Comparison of ENCODE assay signal across 22 mouse cellular contexts in genomic region chr6:87808521-87808920, GRCm38 (mm10). TPM values are rescaled to one million over a fixed set of nuclear protein-coding genes. Genes with fewer than 3 reads are reported as not detected.
A peak's percentile ranks its signal among the peaks of the same experiment; 100 is the strongest.
DNase-seq lines count a peak whose midpoint lies in the region; ATAC-seq and TF ChIP-seq lines count a peak whose summit lies in the region.
"Had no signal": no experiment of that assay in that cellular context is flagged by ENCODE, and none has a peak within 500 bp of the region (broad histone marks: within the 10 kb centered on the region; RNA-seq: fewer than 3 reads in every experiment).

No protein-coding gene starts in this region.

- no peak overlapping the region for H3K4me2 ChIP-seq in kidney, embryonic 16.5 days (replicated peaks; ENCODE audit: low read depth, low read length)
- peak overlapping the region; percentile 53 for H3K4me2 ChIP-seq in CH12.LX (ENCODE audit: insufficient read depth, low read depth, poor library complexity, severe bottlenecking)
- H3K4me2 ChIP-seq in liver, embryonic 14.5 days (ENCODE audit: low read depth), result peak overlapping the region; percentile 86
- H3K4me2 ChIP-seq: embryonic facial prominence, embryonic 15.5 days; heart, embryonic 15.5 days; limb, embryonic 15.5 days had no signal

- H3K27ac ChIP-seq in kidney, embryonic 16.5 days (ENCODE audit: low read length), result no peak overlapping the region
- peak overlapping the region; percentile 48 for H3K27ac ChIP-seq in CH12.LX (ENCODE audit: insufficient read depth, low read depth)
- peak overlapping the region; percentile 89 for H3K27ac ChIP-seq in liver, embryonic 14.5 days
- H3K27ac ChIP-seq: embryonic facial prominence, embryonic 15.5 days; heart, adult 2 months; heart, embryonic 15.5 days; hindbrain, embryonic 10.5 days; hindbrain, postnatal 0 days; limb, embryonic 15.5 days had no signal

- DNase-seq in kidney, postnatal 14 days, result no peak
- DNase-seq in CH12.LX (ENCODE audit: extremely low read depth), result no peak
- DNase-seq in liver, embryonic 14.5 days (ENCODE audit: low read depth in 3 of 3, low spot score in 3 of 3), result no peak
- DNase-seq in left cerebral cortex, postnatal 10 days (ENCODE audit: extremely low spot score in 1 of 2, low spot score in 2 of 2), result no peak
- no peak for DNase-seq in adrenal gland, adult 8-10 months
- DNase-seq: adrenal gland, postnatal 25 days; cerebellum, adult 11-12 months; cerebellum, postnatal 14 days; heart, adult 2 months; lung, postnatal 14 days had no signal

- peaks cover 74% of the 10 kb centered on the region for H3K4me1 ChIP-seq in erythroblast, embryonic 14.5 days (ENCODE audit: control insufficient read depth)
- H3K4me1 ChIP-seq in kidney, embryonic 16.5 days (ENCODE audit: insufficient read depth, low read length), result peaks cover 31% of the 10 kb centered on the region
- peaks cover 17 to 66% of the 10 kb centered on the region in 2 experiments for H3K4me1 ChIP-seq in CH12.LX (ENCODE audit: control insufficient read depth in 1 of 2, insufficient read depth in 2 of 2)
- peaks cover 32 to 38% of the 10 kb centered on the region in 2 experiments for H3K4me1 ChIP-seq in liver, embryonic 14.5 days (replicated peaks; ENCODE audit: control insufficient read depth in 2 of 2, insufficient read depth in 2 of 2, low read length in 1 of 2)

- H3K27me3 ChIP-seq in erythroblast, embryonic 14.5 days (ENCODE audit: control insufficient read depth), result no peaks in the 10 kb centered on the region
- H3K27me3 ChIP-seq in kidney, embryonic 16.5 days (ENCODE audit: insufficient read depth, low read length), result no peaks in the 10 kb centered on the region
- H3K27me3 ChIP-seq in CH12.LX (replicated peaks), result no peaks in the 10 kb centered on the region
- H3K27me3 ChIP-seq in liver, embryonic 14.5 days (ENCODE audit: control insufficient read depth, insufficient read depth, low read length), result no peaks in the 10 kb centered on the region
- H3K27me3 ChIP-seq: embryonic facial prominence, embryonic 15.5 days; heart, embryonic 15.5 days; limb, embryonic 15.5 days had no signal

- H3K9ac ChIP-seq in kidney, embryonic 16.5 days (replicated peaks; ENCODE audit: low read length), result 0 out of 2 replicates have a peak overlapping the region, but pooled peaks have one; percentile 22
- H3K9ac ChIP-seq in CH12.LX (ENCODE audit: insufficient read depth, low read depth), result peak overlapping the region; percentile 52
- H3K9ac ChIP-seq in liver, embryonic 14.5 days (replicated peaks), result peak overlapping the region; percentile 95
- H3K9ac ChIP-seq: embryonic facial prominence, embryonic 15.5 days; heart, embryonic 15.5 days; limb, embryonic 15.5 days had no signal

- TF ChIP-seq EP300 in CH12.LX (IDR thresholded peaks at IDR 0.05; ENCODE audit: low read length), result no peak
- no peak for TF ChIP-seq EP300 in liver, embryonic 14.5 days (IDR thresholded peaks at IDR 0.05; ENCODE audit: low read depth)

- TF ChIP-seq CTCF in CH12.LX (conservative IDR thresholded peaks at IDR 0.05 in 1 of 2, IDR thresholded peaks at IDR 0.05 in 1 of 2; ENCODE audit: low read depth in 2 of 2, low read length in 2 of 2), result no peak
- no peak for TF ChIP-seq CTCF in liver, embryonic 14.5 days (IDR thresholded peaks at IDR 0.05; ENCODE audit: low read depth)

- ATAC-seq in erythroblast, adult 5-6 weeks (replicated peaks; ENCODE audit: low FRiP score, poor library complexity, severe bottlenecking), result no peak
- ATAC-seq in kidney, embryonic 16.5 days (ENCODE audit: low FRiP score, low TSS enrichment), result no peak
- no peak for ATAC-seq in liver, embryonic 14.5 days (ENCODE audit: insufficient read depth)
- ATAC-seq: activated CD4-positive, CD25-positive, alpha-beta regulatory T cell, adult 4 months; CD4-positive, CD25-positive, alpha-beta regulatory T cell, adult 4 months; hindbrain, postnatal 0 days had no signal

- H3K9me3 ChIP-seq in erythroblast, embryonic 14.5 days (ENCODE audit: control insufficient read depth, low read length), result no peaks in the 10 kb centered on the region
- H3K9me3 ChIP-seq in kidney, embryonic 16.5 days (ENCODE audit: low read length), result no peaks in the 10 kb centered on the region
- H3K9me3 ChIP-seq in CH12.LX (replicated peaks; ENCODE audit: low read length), result no peaks in the 10 kb centered on the region
- no peaks in the 10 kb centered on the region for H3K9me3 ChIP-seq in liver, embryonic 14.5 days (ENCODE audit: control insufficient read depth, low read length)
- H3K9me3 ChIP-seq: embryonic facial prominence, embryonic 15.5 days; G1E; heart, embryonic 15.5 days; hindbrain, embryonic 10.5 days; limb, embryonic 15.5 days had no signal

- H3K36me3 ChIP-seq in erythroblast, embryonic 14.5 days (ENCODE audit: control insufficient read depth), result peaks cover 71% of the 10 kb centered on the region
- no peaks in the 10 kb centered on the region for H3K36me3 ChIP-seq in kidney, embryonic 16.5 days (ENCODE audit: insufficient read depth, low read length)
- peaks cover 6 to 38% of the 10 kb centered on the region in 2 experiments for H3K36me3 ChIP-seq in CH12.LX (replicated peaks in 1 of 2; ENCODE audit: control insufficient read depth in 1 of 2, insufficient read depth in 1 of 2, low read length in 1 of 2)
- H3K36me3 ChIP-seq in liver, embryonic 14.5 days (replicated peaks; ENCODE audit: control insufficient read depth, insufficient read depth, low read depth), result peaks cover 21% of the 10 kb centered on the region
- H3K36me3 ChIP-seq: heart, embryonic 15.5 days had no signal

- H3K79me2 ChIP-seq in CH12.LX (replicated peaks; ENCODE audit: control insufficient read depth, extremely low read depth, insufficient read depth, poor library complexity, severe bottlenecking), result peaks cover 37% of the 10 kb centered on the region

- no peak for TF ChIP-seq POLR2A in CH12.LX (IDR thresholded peaks at IDR 0.05; ENCODE audit: low read depth, low read length)

- intact Hi-C loops in left cerebral cortex, postnatal 10 days (cut with DNase I), result no loop called here

- dilution Hi-C loops in CH12.LX (cut with MboI; ENCODE audit: extremely low pct_ligation_motif_present, extremely low pct_unique_long_range_greater_than_20kb, low sequenced_read_pairs), result no loop called here

- TF ChIP-seq RAD21 in CH12.LX (IDR thresholded peaks at IDR 0.05; ENCODE audit: low read depth, low read length), result no peak

- in situ Hi-C loops in CH12.LX (cut with MboI; ENCODE audit: low pct_ligation_motif_present, low pct_unique_long_range_greater_than_20kb, low sequenced_read_pairs), result no loop called here

- WGBS in kidney, embryonic 16.5 days, result 64% methylated on average over 3 of the region's 3 CpGs
- 49% methylated on average over 3 of the region's 3 CpGs for WGBS in liver, embryonic 14.5 days (ENCODE audit: insufficient replicate concordance)

- H3K4me3 ChIP-seq in erythroblast, embryonic 14.5 days (replicated peaks), result peak overlapping the region; percentile 82
- no peak overlapping the region for H3K4me3 ChIP-seq in kidney, embryonic 16.5 days (ENCODE audit: low read length)
- peak overlapping the region in 1 of 3 experiments; percentile 75 for H3K4me3 ChIP-seq in CH12.LX (replicated peaks in 1 of 3; ENCODE audit: low read depth in 2 of 3, low read length in 2 of 3, poor library complexity in 1 of 3)
- H3K4me3 ChIP-seq in liver, embryonic 14.5 days (ENCODE audit: insufficient read depth in 1 of 2, low read depth in 2 of 2, low read length in 2 of 2), result peak overlapping the region; percentile 81 to 85
- H3K4me3 ChIP-seq: embryonic facial prominence, embryonic 15.5 days; heart, adult 2 months; heart, embryonic 15.5 days; hindbrain, embryonic 10.5 days; limb, embryonic 15.5 days had no signal

RNA-seq across cellular contexts. Expression of gene Rab43, which starts 3.4 kb away (rescaled TPM):
- 22.8 and 70.9 TPM in 2 replicates for polyA plus RNA-seq in erythroblast, embryonic 14.5 days (2012)
- total RNA-seq in erythroblast, adult 5-6 weeks (2015; ENCODE audit: low replicate concordance), result 173 and 230 TPM in 2 replicates
- 219 and 239 TPM in 2 replicates for total RNA-seq in erythroblast, adult 5-6 weeks (2017; ENCODE audit: low replicate concordance)
- 10.9 and 14.7 TPM in 2 replicates for polyA plus RNA-seq in kidney, embryonic 16.5 days (2015; fragmentation: Nextera tagmentation; extraction: Ambion mirVana)
- total RNA-seq in CH12.LX (2012; rRNA removed) (10.3 and 11.4 TPM in 2 replicates), CH12.LX (2014; rRNA removed) (2.8 and 4.3 TPM in 2 replicates)
- 16.1 and 23.4 TPM in 2 replicates for polyA plus RNA-seq in CH12.LX (2012; ENCODE audit: insufficient read length, low read depth)
- 21.9 and 27.8 TPM in 2 replicates for polyA plus RNA-seq in liver, embryonic 14.5 days (2012; rRNA removed)
- 25.9 and 34.1 TPM in 2 replicates for polyA plus RNA-seq in liver, embryonic 14.5 days (2014; fragmentation: Nextera tagmentation; extraction: Ambion mirVana)
- total RNA-seq in left cerebral cortex, postnatal 10 days (2021), result 10 to 100 TPM; 17.4 to 17.6 TPM
- total RNA-seq in adrenal gland, adult 8-10 months (2022), result 10 to 100 TPM; 34.0 to 40.1 (median 36.5) TPM

RNA-seq across cellular contexts. Expression of gene Gm45140, which starts 27.1 kb away (rescaled TPM):
- 1.4 and 1.8 TPM in 2 replicates for polyA plus RNA-seq in erythroblast, embryonic 14.5 days (2012)
- 1.3 TPM in 2 replicates for total RNA-seq in erythroblast, adult 5-6 weeks (2015; ENCODE audit: low replicate concordance)
- total RNA-seq in erythroblast, adult 5-6 weeks (2017; ENCODE audit: low replicate concordance), result 12.8 and 18.0 TPM in 2 replicates
- polyA plus RNA-seq in kidney, embryonic 16.5 days (2015; fragmentation: Nextera tagmentation; extraction: Ambion mirVana), result 2.7 and 5.2 TPM in 2 replicates
- total RNA-seq in CH12.LX (2012; rRNA removed), result 13.0 and 15.7 TPM in 2 replicates
- 4.3 and 5.5 TPM in 2 replicates for total RNA-seq in CH12.LX (2014; rRNA removed)
- polyA plus RNA-seq in CH12.LX (2012; ENCODE audit: insufficient read length, low read depth), result 25.7 and 37.6 TPM in 2 replicates
- polyA plus RNA-seq in liver, embryonic 14.5 days (2012; rRNA removed), result 0.28 and 3.2 TPM in 2 replicates
- 3.6 and 3.7 TPM in 2 replicates for polyA plus RNA-seq in liver, embryonic 14.5 days (2014; fragmentation: Nextera tagmentation; extraction: Ambion mirVana)
- 1 to 10 TPM; 2.1 to 3.9 TPM for total RNA-seq in left cerebral cortex, postnatal 10 days (2021)
- total RNA-seq in adrenal gland, adult 8-10 months (2022), result 1 to 10 TPM; 2.5 to 5.2 (median 3.2) TPM
- total RNA-seq: hindbrain, postnatal 0 days had no signal

RNA-seq across cellular contexts. Expression of gene Isy1, which starts 30.1 kb away (rescaled TPM):
- 2.4 and 2.6 TPM in 2 replicates for polyA plus RNA-seq in erythroblast, embryonic 14.5 days (2012)
- 3.7 and 6.3 TPM in 2 replicates for total RNA-seq in erythroblast, adult 5-6 weeks (2015; ENCODE audit: low replicate concordance)
- 3.5 and 5.0 TPM in 2 replicates for total RNA-seq in erythroblast, adult 5-6 weeks (2017; ENCODE audit: low replicate concordance)
- 41.3 and 49.3 TPM in 2 replicates for polyA plus RNA-seq in kidney, embryonic 16.5 days (2015; fragmentation: Nextera tagmentation; extraction: Ambion mirVana)
- total RNA-seq in CH12.LX (2012; rRNA removed) (43.8 and 67.7 TPM in 2 replicates), CH12.LX (2014; rRNA removed) (77.4 and 84.2 TPM in 2 replicates)
- 140 and 204 TPM in 2 replicates for polyA plus RNA-seq in CH12.LX (2012; ENCODE audit: insufficient read length, low read depth)
- 4.9 and 16.9 TPM in 2 replicates for polyA plus RNA-seq in liver, embryonic 14.5 days (2012; rRNA removed)
- 33.7 and 34.0 TPM in 2 replicates for polyA plus RNA-seq in liver, embryonic 14.5 days (2014; fragmentation: Nextera tagmentation; extraction: Ambion mirVana)
- total RNA-seq in left cerebral cortex, postnatal 10 days (2021), result 10 to 100 TPM; 29.3 to 31.7 TPM
- total RNA-seq in adrenal gland, adult 8-10 months (2022), result 10 to 100 TPM; 37.3 to 60.0 (median 46.5) TPM

RNA-seq across cellular contexts. Expression of gene Gp9, which starts 30.6 kb away (rescaled TPM):
- 8.1 and 8.8 TPM in 2 replicates for polyA plus RNA-seq in erythroblast, embryonic 14.5 days (2012)
- total RNA-seq in erythroblast, adult 5-6 weeks (2015; ENCODE audit: low replicate concordance), result 5.4 and 7.7 TPM in 2 replicates
- total RNA-seq in erythroblast, adult 5-6 weeks (2017; ENCODE audit: low replicate concordance), result 4.9 and 5.6 TPM in 2 replicates
- polyA plus RNA-seq in kidney, embryonic 16.5 days (2015; fragmentation: Nextera tagmentation; extraction: Ambion mirVana), result 1.0 and 1.6 TPM in 2 replicates
- total RNA-seq in CH12.LX (2012; rRNA removed), result not detected in 2 replicates
- total RNA-seq in CH12.LX (2014; rRNA removed), result not detected in 2 replicates
- not detected in 2 replicates for polyA plus RNA-seq in CH12.LX (2012; ENCODE audit: insufficient read length, low read depth)
- 35.1 and 62.4 TPM in 2 replicates for polyA plus RNA-seq in liver, embryonic 14.5 days (2012; rRNA removed)
- 29.1 and 35.2 TPM in 2 replicates for polyA plus RNA-seq in liver, embryonic 14.5 days (2014; fragmentation: Nextera tagmentation; extraction: Ambion mirVana)
- total RNA-seq in left cerebral cortex, postnatal 10 days (2021), result under 1 TPM; 0.41 to 0.55 TPM
- under 1 TPM in 1 of 4 experiments, not detected in 3; 0.35 TPM for total RNA-seq in adrenal gland, adult 8-10 months (2022)
- total RNA-seq: adrenal gland, postnatal 25 days; gastrocnemius, adult 8-10 months; hindbrain, postnatal 0 days had no signal
- polyA plus RNA-seq: activated CD4-positive, CD25-positive, alpha-beta regulatory T cell, adult 4 months; CD4-positive, CD25-positive, alpha-beta regulatory T cell, adult 4 months had no signal

RNA-seq across cellular contexts. Expression of gene Cnbp, which starts 42.4 kb away (rescaled TPM):
- polyA plus RNA-seq in erythroblast, embryonic 14.5 days (2012), result 6.3 and 7.3 TPM in 2 replicates
- 121 and 143 TPM in 2 replicates for total RNA-seq in erythroblast, adult 5-6 weeks (2015; ENCODE audit: low replicate concordance)
- 172 and 205 TPM in 2 replicates for total RNA-seq in erythroblast, adult 5-6 weeks (2017; ENCODE audit: low replicate concordance)
- polyA plus RNA-seq in kidney, embryonic 16.5 days (2015; fragmentation: Nextera tagmentation; extraction: Ambion mirVana), result 1,037 and 1,064 TPM in 2 replicates
- total RNA-seq in CH12.LX (2012; rRNA removed) (558 and 652 TPM in 2 replicates), CH12.LX (2014; rRNA removed) (838 and 876 TPM in 2 replicates)
- 649 and 743 TPM in 2 replicates for polyA plus RNA-seq in CH12.LX (2012; ENCODE audit: insufficient read length, low read depth)
- 152 and 190 TPM in 2 replicates for polyA plus RNA-seq in liver, embryonic 14.5 days (2012; rRNA removed)
- 556 and 576 TPM in 2 replicates for polyA plus RNA-seq in liver, embryonic 14.5 days (2014; fragmentation: Nextera tagmentation; extraction: Ambion mirVana)
- 100 to 1,000 TPM; 255 TPM for total RNA-seq in left cerebral cortex, postnatal 10 days (2021)
- total RNA-seq in adrenal gland, adult 8-10 months (2022), result 100 to 1,000 TPM; 400 to 426 (median 421) TPM

Comparison
In these comparisons a context has a peak if more than half of its experiments do, and no peak if none do; other contexts are left out.
1. H3K9ac ChIP-seq: peak in every context shown above with its lines; median percentile 95 in liver, embryonic 14.5 days; 52 in CH12.LX; 22 in kidney, embryonic 16.5 days.
2. RNA of gene Rab43, which starts 3.4 kb away (total RNA-seq): 173 to 239 TPM in erythroblast, adult 5-6 weeks; 34.0 to 40.1 TPM in adrenal gland, adult 8-10 months, 17.4 to 17.6 TPM in left cerebral cortex, postnatal 10 days and 2.8 to 11.4 TPM in CH12.LX; every median in the first group is over 4 times any median in the second.
3. RNA of gene Isy1, which starts 30.1 kb away (total RNA-seq): 43.8 to 84.2 TPM in CH12.LX, 37.3 to 60.0 TPM in adrenal gland, adult 8-10 months and 29.3 to 31.7 TPM in left cerebral cortex, postnatal 10 days; 3.5 to 6.3 TPM in erythroblast, adult 5-6 weeks; every median in the first group is over 4 times any median in the second.